Mouse (Mus musculus) c-Kit-positive CD71-negative TER-119-negative erythroid progenitor cells, embryonic 14.5 days (primary cell): ENCODE results near the gene Mars2.

ENCODE experiments used
- DNase-seq: peaks from one replicate; pipeline ENCODE4 v3.0.0-alpha.2; 2013; ENCODE audit warnings: low read depth

Mars2 gene

GRCm38 (mm10) chr1:55223026-55223425 is 14.0 kb upstream of the Mars2 start:
- no peak for DNase-seq

GRCm38 (mm10) chr1:55224111-55224510 is 12.9 kb upstream of the Mars2 start:
- no peak for DNase-seq

- DNase-seq, result no peak
Measured at GRCm38 (mm10) chr1:55225398-55225797, 11.6 kb upstream of the Mars2 start.

GRCm38 (mm10) chr1:55226011-55226857 is 10.7 kb upstream of the Mars2 start, which contains the start of gene Rftn2:
TSS of gene Rftn2 (minus strand) at chr1:55226782.
- DNase-seq, result no peak

- no peak for DNase-seq
Measured at GRCm38 (mm10) chr1:55227376-55227775, 9.6 kb upstream of the Mars2 start.

GRCm38 (mm10) chr1:55228256-55228884 is 8.6 kb upstream of the Mars2 start:
- DNase-seq, result no peak

GRCm38 (mm10) chr1:55234910-55235520 is 2.0 kb upstream of the Mars2 start:
- no peak for DNase-seq

GRCm38 (mm10) chr1:55236487-55236886 is 490 bp upstream of the Mars2 start:
- DNase-seq, result no peak

- no peak for DNase-seq
Measured at GRCm38 (mm10) chr1:55237643-55238161, 725 bp downstream of the Mars2 start.

GRCm38 (mm10) chr1:55238496-55238895 is 1.5 kb downstream of the Mars2 start:
- no peak for DNase-seq

GRCm38 (mm10) chr1:55239237-55239636 is 2.3 kb downstream of the Mars2 start:
- DNase-seq, result peak; percentile 77

GRCm38 (mm10) chr1:55246374-55246773 is 9.4 kb downstream of the Mars2 start:
- DNase-seq, result no peak

- no peak for DNase-seq
Measured at GRCm38 (mm10) chr1:55264385-55264784, 27.4 kb downstream of the Mars2 start.

GRCm38 (mm10) chr1:55265447-55265846 is 28.5 kb downstream of the Mars2 start:
- no peak for DNase-seq

GRCm38 (mm10) chr1:55279081-55279480 is 42.1 kb downstream of the Mars2 start:
- no peak for DNase-seq
